Mouse (Mus musculus) MEL-GATA-1-ER (cell line): ENCODE data around the gene Eef1akmt1.

Experiments used
- DNase-seq: peaks from one replicate; pipeline ENCODE4 v3.0.0-alpha.2; 2012; ENCODE audit warnings: low read depth; ENCODE audit errors: extremely low read depth

Gene Eef1akmt1

DNA sequence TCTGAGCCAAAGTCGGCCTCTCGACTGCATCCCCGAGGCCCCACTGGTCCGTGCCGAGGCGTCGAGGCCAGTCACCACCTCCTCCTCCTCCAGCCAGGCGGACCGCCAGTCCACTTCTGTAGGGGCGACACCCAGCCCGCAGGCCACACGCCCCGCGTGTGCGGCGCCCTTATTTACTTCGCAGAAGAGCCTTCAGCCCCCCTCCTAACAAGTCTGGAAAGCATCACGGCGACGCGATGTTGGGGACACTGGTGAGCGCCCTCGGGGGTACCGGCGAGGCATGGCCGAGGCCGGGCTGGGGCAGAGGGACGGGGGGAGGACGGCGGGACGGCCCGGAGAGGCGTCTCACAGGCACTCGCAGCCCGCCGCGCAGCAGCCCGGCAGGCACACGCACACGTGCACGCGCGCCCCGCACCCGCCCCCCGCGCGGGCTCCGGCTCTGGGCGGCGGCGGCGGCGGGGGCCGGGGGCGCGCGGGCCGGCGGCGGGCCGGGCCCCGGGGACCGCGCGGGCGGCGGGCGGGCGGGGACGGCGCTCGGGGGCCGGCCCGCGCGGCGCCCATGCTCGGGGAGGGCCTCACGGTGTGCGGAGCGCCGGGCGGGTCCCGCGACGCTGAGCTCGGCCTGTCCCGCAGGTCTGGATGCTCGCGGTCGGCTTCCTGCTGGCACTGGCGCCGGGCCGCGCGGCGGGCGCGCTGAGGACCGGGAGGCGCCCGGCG lies 46.6 kb downstream of the Eef1akmt1 start, which contains the start of gene Il17d:
Il17d (plus strand) TSS at position 107 of the 717 bp plus-strand sequence.
- no peak for DNase-seq

DNA sequence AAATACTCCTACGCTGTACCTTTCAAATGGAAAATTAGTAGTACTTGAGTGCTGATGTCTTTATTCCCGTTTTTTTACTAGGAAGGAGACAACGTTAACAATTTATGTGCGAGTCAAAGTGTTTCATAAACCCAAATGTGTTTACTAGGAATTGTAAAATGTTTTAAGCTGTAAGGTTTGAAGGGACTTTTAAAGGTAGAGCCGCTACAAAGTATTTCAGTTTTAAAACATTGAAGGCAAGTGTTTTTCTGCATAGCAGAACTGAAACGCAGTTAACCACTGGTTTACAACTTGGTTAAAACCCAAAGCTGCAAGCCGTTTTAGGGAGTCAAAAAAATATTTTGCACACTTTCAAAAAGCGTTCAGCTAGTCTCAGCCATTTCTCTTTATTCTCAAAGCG lies 47.6 kb downstream of the Eef1akmt1 start:
- no peak for DNase-seq

DNA sequence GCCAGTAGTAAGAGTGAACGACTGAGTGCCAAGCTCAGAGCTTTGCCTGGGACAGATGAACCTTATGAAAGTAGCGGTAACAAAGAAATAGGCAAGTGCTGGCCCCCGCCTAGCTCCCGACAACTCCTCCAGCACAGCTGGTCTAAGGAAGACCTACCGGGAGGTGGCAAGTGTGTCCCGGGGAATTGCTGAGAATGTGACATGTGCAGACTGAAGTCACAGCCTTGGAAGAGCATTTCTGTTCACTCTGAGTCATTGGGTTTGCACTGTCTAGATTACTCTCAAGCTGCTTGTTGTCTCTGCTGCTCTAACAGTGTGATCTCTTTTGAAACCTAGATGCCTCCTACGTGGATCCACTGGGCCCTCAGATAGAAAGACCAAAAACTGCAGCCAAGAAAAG lies 54.4 kb downstream of the Eef1akmt1 start:
- DNase-seq, result no peak

DNA sequence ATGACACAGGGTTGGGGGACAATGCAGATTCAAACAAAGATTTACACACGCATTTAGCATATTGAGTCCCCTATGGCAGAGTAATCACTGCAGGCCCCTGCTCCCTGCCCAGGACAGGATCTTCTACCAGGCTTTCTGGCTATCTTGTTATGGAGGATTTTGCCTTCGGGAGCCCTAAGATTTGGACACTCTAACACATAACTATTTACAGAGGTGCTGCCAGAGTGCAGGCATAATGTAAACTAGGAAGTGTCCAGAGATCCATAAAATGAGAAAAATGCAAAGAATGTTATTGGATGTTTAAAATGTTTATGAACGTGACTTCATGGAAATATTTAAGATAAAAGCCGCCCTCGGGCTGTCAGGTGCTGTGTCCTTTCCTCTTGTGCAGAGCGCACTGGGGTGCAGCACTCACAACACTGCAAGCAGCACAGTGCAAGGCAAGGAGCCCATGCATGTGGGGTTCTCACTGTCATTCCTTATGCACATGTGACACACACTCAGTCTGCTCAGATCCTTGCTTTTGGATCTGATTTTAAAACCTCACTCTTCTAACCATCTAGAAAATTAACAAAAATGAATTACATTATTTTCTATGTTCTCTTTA lies 56.2 kb downstream of the Eef1akmt1 start:
- DNase-seq, result no peak

DNA sequence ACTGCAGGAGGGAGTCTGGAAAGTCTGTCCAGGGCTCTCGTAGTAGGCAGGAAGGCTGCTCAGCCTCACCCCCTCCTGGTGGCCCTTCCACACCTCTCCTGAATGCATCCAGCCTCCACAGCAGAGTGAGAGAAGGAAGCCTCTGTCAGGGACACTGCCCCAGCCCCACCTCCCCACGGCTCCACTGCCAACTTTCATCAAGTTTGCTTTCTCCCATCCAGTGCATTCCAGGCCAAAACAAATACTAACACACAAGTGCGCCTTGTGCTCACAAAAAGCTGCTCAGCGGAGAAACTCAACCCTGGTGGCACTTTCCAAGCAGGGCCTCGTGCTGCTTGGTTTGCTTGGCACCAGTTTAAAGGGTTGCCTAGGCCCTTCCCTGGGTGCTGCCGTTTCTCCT lies 61.9 kb downstream of the Eef1akmt1 start:
- DNase-seq, result no peak

DNA sequence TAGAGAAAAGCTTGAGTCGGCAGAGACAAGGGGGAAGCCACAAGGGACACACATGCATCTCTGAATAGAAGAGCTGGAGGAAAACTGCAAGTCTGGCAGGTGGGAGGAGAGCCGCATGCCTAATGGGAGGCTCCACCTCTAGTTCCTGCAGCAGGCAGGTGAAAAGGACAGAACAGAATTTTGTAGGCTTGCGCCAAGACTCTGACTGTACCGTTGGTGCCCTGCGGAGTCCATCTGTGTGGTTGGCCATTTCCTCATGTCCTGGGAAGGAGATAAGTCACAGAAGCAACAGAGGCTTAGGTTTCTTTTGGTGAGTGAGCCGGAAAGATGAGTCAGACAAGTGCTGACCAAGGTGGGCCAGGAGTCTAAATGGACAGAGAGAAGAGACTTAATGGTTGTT lies 67.7 kb downstream of the Eef1akmt1 start:
- no peak for DNase-seq
